Mouse (Mus musculus) ovary, postnatal 10 days (tissue): ENCODE measurements around the gene B9d2.

Experiments
- DNase-seq: peaks from one replicate; pipeline ENCODE4 v3.0.0; 2022; ENCODE audit warnings: low spot score

B9d2 gene

GRCm38 (mm10) chr7:25731294-25732055, 50.9 kb downstream of the B9d2 start:
- no peak for DNase-seq

DNA sequence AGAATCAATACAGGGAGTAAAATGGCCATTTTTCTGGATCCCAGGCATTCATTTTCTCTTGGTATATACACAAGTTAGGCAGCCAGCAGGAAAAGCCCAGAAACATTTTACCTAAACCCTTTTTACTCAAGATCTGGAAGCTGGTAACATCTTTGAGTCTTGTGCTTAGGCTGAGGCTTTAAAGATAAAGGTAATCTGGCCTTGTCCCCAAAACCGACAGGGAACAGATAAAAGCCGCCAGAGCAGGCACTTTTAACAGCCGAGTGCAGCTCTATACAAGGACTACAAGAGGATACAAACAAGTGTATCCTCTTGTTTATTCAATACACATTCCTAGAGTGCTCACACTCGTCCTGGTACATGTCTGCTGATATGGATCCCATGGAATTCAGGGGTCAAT, 54.4 kb downstream of the B9d2 start:
- no peak for DNase-seq
